Mouse (Mus musculus) layer of hippocampus, adult 8-10 months (tissue): Measurements from ENCODE around the gene Trio. TPM values are rescaled to one million over a fixed set of nuclear protein-coding genes. Genes with fewer than 3 reads are reported as not detected.

Experiments used
- DNase-seq, 2 experiments: peaks; one replicate each; pipeline ENCODE4 v3.0.0; 2022; ENCODE audit warnings: low spot score in 2 of 2
- total RNA-seq, 4 experiments: library from RNA; stranded (reverse); gene quantifications; 2 replicates each; pipeline ENCODE4 v1.2.4; 2022

The Trio gene
- total RNA-seq, 4 experiments from 2014 or later, result 242 to 353 (median 293) TPM

DNA sequence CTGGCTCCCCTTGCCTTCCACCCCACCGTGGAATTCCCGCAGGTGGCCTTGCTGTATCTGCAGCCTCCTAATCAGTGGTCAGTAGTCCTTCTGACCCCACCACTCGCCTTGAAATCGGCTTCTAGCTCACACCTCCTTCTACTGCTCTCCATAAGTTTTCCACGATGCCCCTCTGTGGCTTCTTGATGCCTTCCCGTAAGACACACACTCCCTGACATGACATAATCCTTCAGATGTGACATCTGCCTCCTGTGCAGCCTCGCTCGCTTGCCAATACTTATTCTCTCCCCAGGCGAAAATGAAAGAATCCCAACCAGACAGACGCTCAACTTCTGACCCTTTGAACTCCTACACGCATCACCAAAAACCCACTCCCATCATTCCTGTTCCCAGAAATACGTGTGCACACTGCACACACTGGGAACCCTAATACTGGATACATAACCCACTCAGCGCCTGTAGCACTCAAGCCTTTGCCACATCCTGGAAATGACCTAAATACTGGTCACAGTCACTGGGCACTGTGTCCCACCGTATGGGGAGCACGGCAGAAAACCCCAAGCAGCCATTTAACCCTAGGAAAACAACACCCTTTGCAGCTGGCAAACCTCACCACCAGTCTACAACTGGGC lies 100.5 kb downstream of the Trio start:
- DNase-seq, result no peak

GRCm38 (mm10) chr15:27923987-27924341 lies 101.7 kb downstream of the Trio start:
- DNase-seq, result no peak

GRCm38 (mm10) chr15:27923280-27923986 lies 102.2 kb downstream of the Trio start:
- DNase-seq, result peak in 1 of 2 experiments; percentile 62

DNA sequence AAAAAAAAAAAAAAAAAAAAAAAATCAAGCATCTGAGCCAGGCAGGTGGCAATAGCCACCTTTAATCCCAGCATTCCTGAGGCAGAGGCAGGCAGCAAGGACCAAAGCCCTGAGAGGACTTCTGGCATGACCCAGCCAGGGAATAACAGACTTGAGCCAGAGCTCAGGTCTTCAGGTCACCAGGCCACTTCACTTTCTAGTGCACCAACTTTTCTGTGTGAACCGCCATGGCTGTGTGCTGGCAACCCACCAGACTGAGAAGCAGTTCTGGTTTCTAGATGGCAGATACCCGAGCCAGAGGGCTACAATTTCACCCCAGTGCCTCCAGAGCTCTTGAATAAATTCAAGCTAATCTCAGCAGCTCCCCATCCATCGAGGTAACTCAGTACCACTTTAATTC lies 104.9 kb downstream of the Trio start:
- DNase-seq, result no peak

GRCm38 (mm10) chr15:27919540-27919939 lies 106.1 kb downstream of the Trio start:
- DNase-seq, result no peak

DNA sequence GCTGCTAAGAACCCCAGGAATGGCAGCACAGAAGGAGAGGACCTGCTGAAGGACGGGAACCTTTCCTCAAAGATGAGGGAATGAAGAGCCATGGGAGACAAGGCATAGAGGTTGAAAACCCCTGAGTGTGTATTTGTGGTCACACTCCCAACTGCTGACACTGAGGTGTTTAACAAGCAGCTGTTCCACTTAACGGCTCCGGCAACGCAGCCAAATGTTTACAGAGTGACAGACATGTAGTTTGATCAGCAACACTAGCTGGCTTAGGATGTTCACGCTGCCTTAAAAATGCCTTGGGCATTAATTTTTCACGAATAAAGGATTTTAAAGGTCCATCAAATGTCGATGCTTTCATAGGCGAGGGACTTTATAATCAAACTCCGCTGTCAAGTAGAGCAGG lies 106.8 kb downstream of the Trio start:
- DNase-seq, result no peak

- DNase-seq, result no peak
Measured at GRCm38 (mm10) chr15:27916204-27916603, 109.4 kb downstream of the Trio start.

- DNase-seq, result no peak
Measured at GRCm38 (mm10) chr15:27913013-27913412, 112.6 kb downstream of the Trio start.

GRCm38 (mm10) chr15:27911196-27911595 lies 114.5 kb downstream of the Trio start:
- no peak for DNase-seq

GRCm38 (mm10) chr15:27910179-27910578 lies 115.5 kb downstream of the Trio start:
- no peak for DNase-seq

- DNase-seq, result no peak
Measured at GRCm38 (mm10) chr15:27907649-27908048, 118.0 kb downstream of the Trio start.

DNA sequence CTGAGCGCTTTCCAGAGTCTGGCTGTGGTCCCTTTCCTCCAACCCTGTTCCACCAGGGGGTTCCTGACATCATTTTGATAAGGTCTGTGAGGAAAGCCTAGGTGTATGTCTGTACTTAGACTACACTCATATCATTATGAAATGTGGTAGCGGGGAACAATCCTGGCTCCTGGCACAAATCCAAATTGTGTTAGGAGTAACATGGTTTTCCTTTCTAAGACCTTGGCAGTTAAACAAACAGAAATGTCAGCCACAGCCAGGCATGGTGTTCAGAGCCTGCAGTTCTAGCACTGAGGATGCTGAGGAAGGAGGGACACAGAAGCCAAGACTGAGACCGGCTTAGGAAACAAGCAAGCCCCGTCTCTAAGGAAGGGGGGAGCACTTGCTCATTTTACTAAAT lies 119.2 kb downstream of the Trio start:
- DNase-seq, result no peak

GRCm38 (mm10) chr15:27905341-27905740 lies 120.3 kb downstream of the Trio start:
- DNase-seq, result peak in 1 of 2 experiments; percentile 65

DNA sequence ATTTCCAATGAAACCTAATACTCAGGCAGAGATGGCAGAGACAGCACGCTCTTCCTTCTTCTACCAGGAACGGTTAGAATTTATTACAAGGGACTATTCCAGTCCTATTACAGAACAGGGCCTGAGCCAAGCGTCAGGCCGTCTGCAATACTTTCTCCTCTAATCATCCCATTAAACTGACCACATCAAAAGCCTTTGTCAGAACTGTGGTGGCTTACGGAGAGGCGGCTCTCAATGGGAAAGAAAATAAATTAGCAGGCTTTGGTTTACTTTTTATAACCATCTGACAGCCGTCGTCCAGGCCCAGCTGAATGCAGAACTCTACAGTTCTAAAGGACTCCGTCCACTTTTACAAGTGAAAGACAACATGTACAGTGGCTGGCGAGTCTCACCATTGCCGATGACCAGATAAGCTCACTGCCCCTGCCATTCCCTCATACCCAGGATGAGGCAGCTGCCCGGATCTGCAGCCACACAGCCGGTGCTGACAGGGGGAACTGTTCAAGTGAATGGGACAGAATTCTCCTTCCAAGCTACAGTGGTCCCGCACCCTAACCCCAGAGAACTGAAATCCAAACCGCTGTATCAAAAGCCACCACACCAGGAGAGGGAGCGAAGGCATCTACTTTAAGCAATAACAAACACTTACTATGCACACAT lies 121.2 kb downstream of the Trio start:
- DNase-seq, result no peak

- no peak for DNase-seq
Measured at GRCm38 (mm10) chr15:27901200-27901599, 124.4 kb downstream of the Trio start.

GRCm38 (mm10) chr15:27898795-27899406 lies 126.7 kb downstream of the Trio start:
- DNase-seq, result no peak

- DNase-seq, result no peak
Measured at GRCm38 (mm10) chr15:27894112-27894511, 131.5 kb downstream of the Trio start.

DNA sequence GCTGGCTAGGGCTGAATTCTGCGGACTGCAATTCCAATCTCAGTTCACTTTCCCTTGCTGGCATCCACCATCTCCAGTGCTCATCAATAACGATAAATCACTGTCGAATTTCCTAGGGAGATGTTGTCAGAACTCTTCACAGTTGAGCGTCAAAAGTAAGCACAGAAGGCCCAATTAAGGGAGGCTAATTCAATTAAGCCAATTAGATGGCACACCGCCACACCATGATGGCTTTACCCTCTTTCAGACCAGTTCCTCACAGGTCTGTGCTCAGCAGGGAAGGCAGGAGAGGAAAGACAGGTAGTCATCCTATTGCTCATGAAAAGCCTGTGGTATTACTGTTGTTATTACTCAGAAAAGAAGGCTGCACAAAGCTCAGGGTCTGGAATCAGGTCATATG lies 133.6 kb downstream of the Trio start:
- no peak for DNase-seq

GRCm38 (mm10) chr15:27890666-27891065 lies 135.0 kb downstream of the Trio start:
- no peak for DNase-seq

- no peak for DNase-seq
Measured at GRCm38 (mm10) chr15:27888153-27888552, 137.5 kb downstream of the Trio start.

- no peak for DNase-seq
Measured at GRCm38 (mm10) chr15:27886992-27887391, 138.7 kb downstream of the Trio start.
